Mouse (Mus musculus) heart, embryonic 13.5 days (tissue): Measurements from ENCODE around the gene 4933427D14Rik. TPM values are rescaled to one million over a fixed set of nuclear protein-coding genes. Genes with fewer than 3 reads are reported as not detected.
"Not testable (repeated sequence)": the region's sequence is repeated elsewhere in the genome, so short reads cannot be mapped to it uniquely, and the experiment has no call there.

Source experiments
- ATAC-seq: fragments of 200-750 bp; cut with Nextera tagmentation; 2 replicates; pipeline ENCODE4 v1.8.0; 2017; ENCODE audit warnings: moderate TSS enrichment; ENCODE audit not compliant: insufficient number of reproducible peaks, low FRiP score, low TSS enrichment; ENCODE audit errors: extremely low read depth
- H3K27ac ChIP-seq: fragments of 300-500 bp; sonication (generic); replicated peaks from 2 replicates; pipeline ENCODE4 v1.5.1; 2015; ENCODE audit warnings: moderate library complexity, mild to moderate bottlenecking, inconsistent platforms
- H3K27me3 ChIP-seq: fragments of 300-500 bp; sonication (generic); replicated peaks from 2 replicates; pipeline ENCODE4 v1.6.1; 2015; ENCODE audit warnings: mild to moderate bottlenecking, inconsistent platforms
- H3K36me3 ChIP-seq: fragments of 300-500 bp; sonication (generic); 2 replicates; pipeline ENCODE4 v1.6.1; 2015; ENCODE audit warnings: mild to moderate bottlenecking, inconsistent platforms
- H3K4me1 ChIP-seq: fragments of 300-500 bp; sonication (generic); 2 replicates; pipeline ENCODE4 v1.6.1; 2015; ENCODE audit warnings: inconsistent platforms
- H3K4me2 ChIP-seq: fragments of 300-500 bp; sonication (generic); 2 replicates; pipeline ENCODE4 v1.6.1; 2015; ENCODE audit warnings: inconsistent platforms, mild to moderate bottlenecking, moderate library complexity
- H3K4me3 ChIP-seq: fragments of 300-500 bp; sonication (generic); 2 replicates; pipeline ENCODE4 v1.5.1; 2015; ENCODE audit warnings: moderate library complexity, mild to moderate bottlenecking, inconsistent platforms
- H3K9ac ChIP-seq: fragments of 300-500 bp; sonication (generic); 2 replicates; pipeline ENCODE4 v1.6.1; 2015; ENCODE audit warnings: inconsistent platforms, mild to moderate bottlenecking, moderate library complexity
- H3K9me3 ChIP-seq: fragments of 300-500 bp; sonication (generic); 2 replicates; pipeline ENCODE4 v1.6.1; 2016; ENCODE audit warnings: inconsistent platforms
- WGBS: fragments of 180-500 bp; shearing (Covaris S2); methylation state at CpG from one replicate; pipeline ENCODE4 v1.1.7; 2015; ENCODE audit warnings: mixed read lengths; 5-methylcytosine and 5-hydroxymethylcytosine counted together
- polyA plus RNA-seq: library from polyadenylated mRNA; unstranded; fragments of >200 nt; fragmentation: Nextera tagmentation; extraction: Ambion mirVana; gene quantifications from 2 replicates; pipeline ENCODE4 v1.2.1, GENCODE M21; 2015

Gene 4933427D14Rik
- polyA plus RNA-seq, 1 experiment from 2014 or later = 7.7 TPM

GRCm38 (mm10) chr11:72196506-72196905, 10.8 kb downstream of the 4933427D14Rik start:
- Histone ChIP-seq H3K9ac (no peak overlapping the region; the same call in 1 of the 2 replicates), H3K4me3 (no peak overlapping the region), H3K27ac (peak overlapping the region; percentile 61; the same call in 1 of the 2 replicates), H3K9me3 (no peaks in the 10 kb centered on the region), H3K4me1 (peaks cover 6% of the 10 kb centered on the region; the same call in 1 of the 2 replicates), H3K36me3 (peaks cover 58% of the 10 kb centered on the region), H3K4me2 (no peak overlapping the region), H3K27me3 (no peaks in the 10 kb centered on the region)
- 80% methylated on average over 8 of the region's 8 CpGs for WGBS
- no peak for ATAC-seq

DNA sequence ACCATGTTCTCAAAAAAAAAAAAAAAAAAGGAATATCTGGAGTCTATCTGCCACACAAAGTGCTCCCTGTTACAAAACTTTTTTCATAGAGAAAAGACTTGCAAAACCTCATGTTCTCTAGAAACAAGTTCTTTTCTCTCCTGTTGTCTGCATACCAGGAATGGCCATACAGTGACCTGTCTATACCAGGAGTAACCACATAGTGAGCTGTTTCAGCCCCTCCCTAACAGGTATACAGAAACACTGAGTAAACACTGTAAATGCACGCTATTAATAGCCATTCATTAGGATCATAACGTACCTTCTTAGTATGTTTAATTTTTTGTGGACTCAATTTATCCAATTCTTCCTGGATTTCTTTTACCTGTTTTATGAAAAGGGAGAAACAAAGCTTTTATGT, 13.0 kb downstream of the 4933427D14Rik start:
- Histone ChIP-seq H3K9ac (no peak overlapping the region), H3K9me3 (no peaks in the 10 kb centered on the region), H3K4me1 (peaks cover 6% of the 10 kb centered on the region; the same call in 1 of the 2 replicates), H3K36me3 (peaks cover 71% of the 10 kb centered on the region), H3K27me3 (no peaks in the 10 kb centered on the region), H3K27ac (no peak overlapping the region), H3K4me2 (no peak overlapping the region), H3K4me3 (no peak overlapping the region)
- 83% methylated on average over 2 of the region's 2 CpGs for WGBS
- no peak for ATAC-seq

GRCm38 (mm10) chr11:72190857-72191256, 16.4 kb downstream of the 4933427D14Rik start:
- no peak for ATAC-seq
- Histone ChIP-seq H3K4me3 (no peak overlapping the region), H3K27ac (no peak overlapping the region), H3K9me3 (no peaks in the 10 kb centered on the region), H3K4me2 (no peak overlapping the region), H3K27me3 (no peaks in the 10 kb centered on the region), H3K4me1 (no peaks in the 10 kb centered on the region), H3K9ac (no peak overlapping the region), H3K36me3 (peaks cover 68% of the 10 kb centered on the region)
- 84% methylated on average over 1 of the region's 1 CpGs for WGBS

GRCm38 (mm10) chr11:72184252-72184651, 23.0 kb downstream of the 4933427D14Rik start:
- Histone ChIP-seq H3K27ac (no peak overlapping the region), H3K9me3 (no peaks in the 10 kb centered on the region), H3K27me3 (no peaks in the 10 kb centered on the region), H3K4me1 (no peaks in the 10 kb centered on the region), H3K4me2 (no peak overlapping the region), H3K36me3 (peaks cover 49% of the 10 kb centered on the region), H3K9ac (no peak overlapping the region), H3K4me3 (no peak overlapping the region)
- no peak for ATAC-seq
- 64% methylated on average over 4 of the region's 4 CpGs for WGBS

DNA sequence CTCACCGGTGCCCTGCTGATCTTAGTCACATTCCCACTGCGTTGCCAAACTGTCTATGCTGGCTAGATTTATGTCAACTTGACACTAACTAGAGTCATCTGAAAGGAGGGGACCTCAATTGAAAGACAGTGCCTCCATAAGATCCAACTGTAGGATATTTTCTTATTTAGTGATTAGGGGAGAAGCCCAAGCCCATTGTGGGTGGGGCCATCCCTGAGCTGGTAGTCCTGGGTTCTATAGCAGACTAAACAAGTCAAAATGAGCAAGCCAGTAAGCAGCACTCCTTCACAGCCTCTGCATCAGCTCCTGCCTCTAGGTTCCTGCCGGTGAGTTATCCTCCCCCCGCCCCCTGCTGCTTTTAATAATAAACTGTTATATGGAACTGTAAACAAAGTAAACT, 26.1 kb downstream of the 4933427D14Rik start:
- 90% methylated on average over 4 of the region's 4 CpGs for WGBS
- Histone ChIP-seq H3K4me2 (no peak overlapping the region), H3K36me3 (peaks cover 54% of the 10 kb centered on the region), H3K27ac (no peak overlapping the region), H3K9me3 (no peaks in the 10 kb centered on the region), H3K9ac (no peak overlapping the region), H3K27me3 (no peaks in the 10 kb centered on the region), H3K4me1 (no peaks in the 10 kb centered on the region), H3K4me3 (no peak overlapping the region)
- ATAC-seq = no peak

DNA sequence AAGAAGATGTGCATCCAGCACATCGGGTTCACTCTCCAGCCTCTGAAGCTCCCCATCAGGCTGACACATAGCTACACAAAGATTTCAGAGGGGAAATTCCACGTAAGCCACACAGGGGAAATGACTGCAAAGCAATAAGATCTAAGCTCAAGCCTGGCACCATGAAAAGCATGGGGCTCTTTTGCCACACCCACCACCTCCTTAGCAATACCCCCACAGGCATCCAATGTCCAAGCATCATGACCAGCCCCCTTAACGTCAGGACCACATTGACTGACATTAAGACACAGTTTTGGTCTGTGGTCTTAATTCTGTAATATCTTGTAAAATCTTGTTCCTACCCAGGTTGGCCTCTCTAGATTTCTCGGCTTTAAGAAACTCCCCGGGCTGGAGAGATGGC, 26.7 kb downstream of the 4933427D14Rik start:
- Histone ChIP-seq H3K9ac (no peak overlapping the region), H3K27me3 (no peaks in the 10 kb centered on the region), H3K27ac (no peak overlapping the region), H3K4me3 (no peak overlapping the region), H3K4me2 (no peak overlapping the region), H3K9me3 (no peaks in the 10 kb centered on the region), H3K36me3 (peaks cover 60% of the 10 kb centered on the region), H3K4me1 (no peaks in the 10 kb centered on the region)
- no peak for ATAC-seq
- 88% methylated on average over 5 of the region's 5 CpGs for WGBS

GRCm38 (mm10) chr11:72176553-72176952, 30.7 kb downstream of the 4933427D14Rik start:
- no peak overlapping the region for H3K27ac ChIP-seq
- peaks cover 86% of the 10 kb centered on the region for H3K36me3 ChIP-seq
- H3K27me3 ChIP-seq = no peaks in the 10 kb centered on the region
- 74% methylated on average over 3 of the region's 3 CpGs for WGBS
- H3K4me3 ChIP-seq = no peak overlapping the region
- no peak for ATAC-seq
- no peaks in the 10 kb centered on the region for H3K9me3 ChIP-seq
- no peak overlapping the region for H3K9ac ChIP-seq
- no peaks in the 10 kb centered on the region for H3K4me1 ChIP-seq
- no peak overlapping the region for H3K4me2 ChIP-seq

DNA sequence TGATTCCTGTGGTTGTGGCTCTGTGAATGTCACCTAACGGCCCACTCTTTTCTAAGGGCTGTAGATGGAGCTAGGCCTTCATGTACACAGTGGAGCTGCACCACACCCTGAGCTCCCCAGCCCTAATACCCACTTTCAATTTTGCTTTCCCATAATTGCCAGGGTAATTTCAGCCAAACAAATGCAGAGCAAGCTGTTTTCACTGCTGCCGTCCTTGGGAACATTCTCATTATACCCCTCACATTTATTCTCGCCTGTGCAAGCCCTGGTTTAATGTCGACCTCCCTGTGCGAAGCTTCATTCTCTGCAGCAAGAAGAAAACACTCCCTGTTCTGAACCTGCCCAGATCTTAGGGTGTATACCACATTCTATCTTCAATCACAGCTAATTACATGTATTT, 31.3 kb downstream of the 4933427D14Rik start:
- peaks cover 84% of the 10 kb centered on the region for H3K36me3 ChIP-seq
- no peaks in the 10 kb centered on the region for H3K9me3 ChIP-seq
- no peak overlapping the region for H3K4me3 ChIP-seq
- 89% methylated on average over 5 of the region's 5 CpGs for whole genome bisulfite sequencing
- H3K9ac ChIP-seq = no peak overlapping the region
- no peaks in the 10 kb centered on the region for H3K27me3 ChIP-seq
- no peak for ATAC-seq
- no peaks in the 10 kb centered on the region for H3K4me1 ChIP-seq
- H3K27ac ChIP-seq = no peak overlapping the region
- no peak overlapping the region for H3K4me2 ChIP-seq

DNA sequence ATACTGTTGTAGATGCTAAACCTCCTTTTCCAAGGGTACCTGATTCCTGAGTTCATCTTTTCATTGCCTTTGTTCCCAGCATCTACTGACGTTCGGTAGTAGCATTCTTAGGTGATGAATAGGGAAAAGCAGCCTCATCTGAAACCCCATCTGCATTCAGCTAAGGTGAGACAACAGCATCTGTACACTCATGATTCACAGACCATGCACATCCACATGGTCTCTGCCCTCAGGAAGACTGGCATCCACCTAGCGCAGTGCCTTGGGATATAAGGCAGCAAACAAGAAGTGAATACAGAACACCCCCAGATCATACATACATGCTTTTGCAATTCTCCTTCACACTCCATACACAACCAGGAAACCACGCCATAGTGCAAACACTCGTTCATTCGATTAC, 32.5 kb downstream of the 4933427D14Rik start:
- Histone ChIP-seq H3K9ac (no peak overlapping the region), H3K36me3 (peaks cover 87% of the 10 kb centered on the region), H3K27ac (no peak overlapping the region), H3K4me1 (no peaks in the 10 kb centered on the region), H3K9me3 (no peaks in the 10 kb centered on the region), H3K4me3 (no peak overlapping the region), H3K27me3 (no peaks in the 10 kb centered on the region), H3K4me2 (no peak overlapping the region)
- WGBS = 85% methylated on average over 6 of the region's 6 CpGs
- ATAC-seq = no peak

DNA sequence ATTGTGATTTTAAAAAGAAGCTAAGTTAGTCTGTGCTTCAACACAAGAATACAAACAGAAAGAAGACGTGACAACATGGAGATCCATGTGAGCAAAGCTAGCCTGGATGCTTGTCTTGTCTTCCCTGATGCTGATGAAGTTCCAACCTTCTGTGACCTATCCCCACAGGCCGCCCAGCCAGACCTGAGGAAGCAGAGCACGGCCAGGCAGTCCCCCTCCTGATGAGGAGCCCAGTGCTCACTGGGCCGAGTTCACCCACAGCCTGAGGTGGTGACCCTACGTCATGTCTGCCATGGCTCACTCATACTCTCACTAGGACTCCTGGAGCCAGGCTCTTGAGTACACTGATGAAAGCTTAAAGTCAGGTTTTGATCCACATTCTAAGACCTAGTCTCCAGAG, 33.8 kb downstream of the 4933427D14Rik start:
- H3K27ac ChIP-seq = no peak overlapping the region
- peaks cover 88% of the 10 kb centered on the region for H3K36me3 ChIP-seq
- 82% methylated on average over 5 of the region's 5 CpGs for WGBS

GRCm38 (mm10) chr11:72171906-72172305, 35.4 kb downstream of the 4933427D14Rik start:
- H3K4me2 ChIP-seq, H3K27ac ChIP-seq, ATAC-seq, H3K9me3 ChIP-seq, H3K9ac ChIP-seq, H3K4me3 ChIP-seq, H3K4me1 ChIP-seq, H3K27me3 ChIP-seq: not testable (repeated sequence)
- peaks cover 87% of the 10 kb centered on the region for H3K36me3 ChIP-seq
- 81% methylated on average over 4 of the region's 4 CpGs for WGBS

More for the DNA sequence above, 33.8 kb downstream of the 4933427D14Rik start:
- Histone ChIP-seq H3K4me1 (no peaks in the 10 kb centered on the region), H3K9me3 (no peaks in the 10 kb centered on the region), H3K27me3 (no peaks in the 10 kb centered on the region), H3K9ac (no peak overlapping the region), H3K4me2 (no peak overlapping the region), H3K4me3 (no peak overlapping the region)
- ATAC-seq = no peak

GRCm38 (mm10) chr11:72169871-72170270, 37.4 kb downstream of the 4933427D14Rik start:
- Histone ChIP-seq H3K9me3 (no peaks in the 10 kb centered on the region), H3K36me3 (peaks cover 88% of the 10 kb centered on the region), H3K4me2 (no peak overlapping the region), H3K4me1 (no peaks in the 10 kb centered on the region), H3K27me3 (no peaks in the 10 kb centered on the region), H3K4me3 (no peak overlapping the region), H3K9ac (no peak overlapping the region), H3K27ac (no peak overlapping the region)
- no peak for ATAC-seq
- WGBS = 82% methylated on average over 4 of the region's 4 CpGs
